Mouse (Mus musculus) gastrocnemius, postnatal 10 days (tissue): Measurements from ENCODE around the gene Cnot9. TPM values are rescaled to one million over a fixed set of nuclear protein-coding genes. Genes with fewer than 3 reads are reported as not detected.
"Not testable (repeated sequence)": the region's sequence is repeated elsewhere in the genome, so short reads cannot be mapped to it uniquely, and the experiment has no call there.

Experiments
- DNase-seq: peaks from one replicate; pipeline ENCODE4 v3.0.0; 2021; ENCODE audit warnings: mixed read lengths
- long read RNA-seq, 2 experiments: library from polyadenylated mRNA; stranded (forward); transcript quantifications; one replicate each; pipeline ENCODE4 v2.0.0; 2021
- total RNA-seq, 2 experiments: library from RNA; stranded (reverse); gene quantifications; 2 replicates each; pipeline ENCODE4 v1.2.3; 2021

The Cnot9 gene
- 10 to 100 TPM; 16.6 to 18.7 TPM for total RNA-seq
- long read RNA-seq, experiment 1, transcript Cnot9-201 (8 exons, 3,268 nt) = major isoform, 14 of 18 reads
- long read RNA-seq, experiment 1, partial matches to known transcripts = 1 of 18 reads
- long read RNA-seq, experiment 1, other reads (novel, unspliced or antisense) = 3 of 18 reads
- long read RNA-seq, experiment 2, partial matches to known transcripts = 5 of 9 reads
- long read RNA-seq, experiment 2, other reads (novel, unspliced or antisense) = 1 of 9 reads

GRCm38 (mm10) chr1:74505721-74506464 is at the start of gene Cnot9:
TSS of gene Cnot9 (plus strand) at chr1:74506058.
- DNase-seq = peak; percentile 100

- peak; percentile 59 for DNase-seq
Measured at GRCm38 (mm10) chr1:74460273-74460672, 45.6 kb upstream of the Cnot9 start.

- DNase-seq = no peak
Measured at GRCm38 (mm10) chr1:74485792-74486191, 20.1 kb upstream of the Cnot9 start.

- DNase-seq = no peak
Measured at GRCm38 (mm10) chr1:74501106-74501505, 4.8 kb upstream of the Cnot9 start.

GRCm38 (mm10) chr1:74505393-74505720 is 501 bp upstream of the Cnot9 start:
- no peak for DNase-seq

GRCm38 (mm10) chr1:74506471-74506881 is 618 bp downstream of the Cnot9 start:
- no peak for DNase-seq

- DNase-seq = no peak
Measured at GRCm38 (mm10) chr1:74507780-74508179, 1.9 kb downstream of the Cnot9 start.

GRCm38 (mm10) chr1:74511306-74511705 is 5.4 kb downstream of the Cnot9 start:
- no peak for DNase-seq

GRCm38 (mm10) chr1:74512999-74513398 is 7.1 kb downstream of the Cnot9 start:
- DNase-seq = not testable (repeated sequence)

- no peak for DNase-seq
Measured at GRCm38 (mm10) chr1:74519875-74520274, 14.0 kb downstream of the Cnot9 start.

- DNase-seq = no peak
Measured at GRCm38 (mm10) chr1:74524746-74525145, 18.9 kb downstream of the Cnot9 start.

- no peak for DNase-seq
Measured at GRCm38 (mm10) chr1:74528589-74528988, 22.7 kb downstream of the Cnot9 start.

- DNase-seq = peak; percentile 42
Measured at GRCm38 (mm10) chr1:74538650-74539049, 32.8 kb downstream of the Cnot9 start.

GRCm38 (mm10) chr1:74542451-74542961 is 36.6 kb downstream of the Cnot9 start, which contains the start of gene Plcd4:
TSS of gene Plcd4 (plus strand) at chr1:74542888.
- peak; percentile 16 for DNase-seq

- no peak for DNase-seq
Measured at GRCm38 (mm10) chr1:74544184-74544583, 38.3 kb downstream of the Cnot9 start, which contains the start of gene Usp37. TSS of gene Usp37 (minus strand) at chr1:74544284.

GRCm38 (mm10) chr1:74559061-74559460 is 53.2 kb downstream of the Cnot9 start:
- DNase-seq = no peak

GRCm38 (mm10) chr1:74565834-74566233 is 60.0 kb downstream of the Cnot9 start:
- no peak for DNase-seq

GRCm38 (mm10) chr1:74569739-74570719 is 64.2 kb downstream of the Cnot9 start:
- no peak for DNase-seq
